Mouse (Mus musculus) embryonic fibroblast, embryonic 13.5 days (primary cell): ENCODE results near the gene Rbpms2.

Source experiments
- CTCF ChIP-seq: IDR thresholded peaks from 2 replicates; pipeline ENCODE4 v1.5.1; 2011; ENCODE audit warnings: mild to moderate bottlenecking, control low read depth, low read length, moderate library complexity, borderline replicate concordance; ENCODE audit not compliant: insufficient read depth
- POLR2A ChIP-seq: IDR thresholded peaks from 2 replicates; pipeline ENCODE4 v1.6.1; 2011; ENCODE audit warnings: low read depth, mild to moderate bottlenecking, control low read depth, low read length, moderate library complexity

DNA sequence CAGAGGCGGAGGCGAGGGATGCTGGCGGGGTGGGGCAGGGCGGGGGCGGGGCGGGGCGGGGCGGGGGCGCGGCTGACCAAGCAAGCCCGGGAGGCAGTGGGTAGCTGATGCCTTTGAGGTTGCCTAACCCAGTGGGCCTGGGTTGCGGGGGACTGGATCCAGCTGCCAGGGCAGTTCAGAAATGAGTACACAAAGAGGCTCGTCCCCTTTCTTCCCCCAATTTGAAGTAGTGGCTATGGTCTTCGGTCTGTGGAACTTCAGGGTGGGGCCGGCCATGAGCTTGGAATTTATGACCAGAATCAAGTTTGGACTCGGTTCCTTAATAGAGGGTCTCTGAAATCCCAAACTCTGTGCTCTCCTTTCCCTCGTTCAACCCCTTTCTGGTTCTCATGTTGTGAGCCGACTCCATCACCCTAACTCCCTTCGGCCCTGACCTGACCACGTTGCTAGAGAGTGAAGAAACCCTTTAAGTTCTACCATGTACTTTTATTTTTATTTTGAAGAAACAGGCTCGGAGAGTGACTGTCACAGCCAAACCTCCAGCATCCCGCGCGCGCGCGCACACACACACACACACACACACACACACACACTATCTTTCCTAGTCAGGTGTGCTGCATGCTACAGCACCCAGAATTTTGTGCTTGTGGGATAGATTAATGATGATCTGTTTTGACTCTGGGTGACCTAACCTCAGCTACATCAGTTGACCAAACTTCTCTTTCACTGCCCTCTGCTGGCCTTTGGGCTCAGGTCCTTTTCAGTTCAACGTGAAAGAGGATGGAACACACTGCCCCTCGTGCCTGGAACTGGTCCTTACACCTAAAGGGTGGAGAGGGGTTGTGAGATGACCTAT lies 48.8 kb upstream of the Rbpms2 start:
- peak; percentile 89; the same call in 1 of the 2 replicates for TF ChIP-seq CTCF
- TF ChIP-seq POLR2A: peak; percentile 82
